Mouse (Mus musculus) erythroblast, embryonic 14.5 days (primary cell): Measurements from ENCODE around the gene Dhrs3.

Experiments
- GATA1 ChIP-seq: IDR thresholded peaks from 2 replicates; pipeline ENCODE4 v1.6.1; 2012; ENCODE audit warnings: low read length, inconsistent platforms, mixed read lengths
- TAL1 ChIP-seq: IDR thresholded peaks from 3 replicates; pipeline ENCODE4 v1.6.1; 2012; ENCODE audit warnings: low read length, inconsistent platforms, mixed read lengths

- TF ChIP-seq TAL1 (no peak), GATA1 (no peak)
These were observed 11.3 kb downstream of the Dhrs3 start for GRCm38 (mm10) chr4:144903932-144904331.
